Mouse (Mus musculus) forebrain, embryonic 14.5 days (tissue): ENCODE data around the gene Prl4a1. TPM values are rescaled to one million over a fixed set of nuclear protein-coding genes. Genes with fewer than 3 reads are reported as not detected.
A peak's percentile ranks its signal among the peaks of the same experiment; 100 is the strongest.
"Not testable (repeated sequence)": the region's sequence is repeated elsewhere in the genome, so short reads cannot be mapped to it uniquely, and the experiment has no call there.

Experiments
- ATAC-seq: fragments of 200-750 bp; cut with Nextera tagmentation; 2 replicates; pipeline ENCODE4 v1.8.0; 2017; ENCODE audit warnings: mild to moderate bottlenecking, moderate library complexity
- DNase-seq: peaks from one replicate; pipeline ENCODE4 v3.0.0-alpha.2; 2015; ENCODE audit warnings: low spot score
- H3K27ac ChIP-seq: fragments of 300-500 bp; sonication (generic); 2 replicates; pipeline ENCODE4 v1.5.1; 2014; ENCODE audit warnings: low read depth, mild to moderate bottlenecking, control low read depth, low read length, moderate library complexity
- H3K27me3 ChIP-seq: fragments of 300-500 bp; sonication (generic); replicated peaks from 2 replicates; pipeline ENCODE4 v1.6.1; 2014; ENCODE audit warnings: low read length, control low read depth, mixed read lengths; ENCODE audit not compliant: control insufficient read depth, insufficient read depth
- H3K36me3 ChIP-seq: fragments of 300-500 bp; sonication (generic); 2 replicates; pipeline ENCODE4 v1.6.1; 2014; ENCODE audit warnings: low read length, control low read depth; ENCODE audit not compliant: control insufficient read depth, insufficient read depth
- H3K4me1 ChIP-seq: fragments of 300-500 bp; sonication (generic); 2 replicates; pipeline ENCODE4 v1.6.1; 2014; ENCODE audit warnings: antibody characterized with exemption, low read length, control low read depth; ENCODE audit not compliant: control insufficient read depth, insufficient read depth
- H3K4me2 ChIP-seq: fragments of 300-500 bp; sonication (generic); 2 replicates; pipeline ENCODE4 v1.6.1; 2014; ENCODE audit warnings: mild to moderate bottlenecking, control low read depth, low read length
- H3K4me3 ChIP-seq: fragments of 300-500 bp; sonication (generic); 2 replicates; pipeline ENCODE4 v1.5.1; 2014; ENCODE audit warnings: low read depth, low read length, control low read depth
- H3K9ac ChIP-seq: fragments of 300-500 bp; sonication (generic); 2 replicates; pipeline ENCODE4 v1.6.1; 2014; ENCODE audit warnings: mild to moderate bottlenecking, low read length, control low read depth, moderate library complexity
- H3K9me3 ChIP-seq: fragments of 300-500 bp; sonication (generic); replicated peaks from 2 replicates; pipeline ENCODE4 v1.6.1; 2016; ENCODE audit warnings: low read length, control low read depth, mixed read lengths; ENCODE audit not compliant: control insufficient read depth
- WGBS: fragments of 180-500 bp; shearing (Covaris S2); extraction: QIAGEN DNeasy Blood & Tissue Kit; methylation state at CpG from one replicate; pipeline ENCODE4 v1.1.7; 2014; 5-methylcytosine and 5-hydroxymethylcytosine counted together
- polyA plus RNA-seq: library from polyadenylated mRNA; unstranded; fragments of >200 nt; fragmentation: Nextera tagmentation; extraction: Ambion mirVana; gene quantifications from 2 replicates; pipeline ENCODE4 v1.2.1, GENCODE M21; 2014

Prl4a1 gene
- not detected in 2 replicates for polyA plus RNA-seq

GRCm38 (mm10) chr13:28015912-28016311, at the start of gene Prl4a1:
Prl4a1 (plus strand) TSS chr13:28016212.
- H3K9me3 ChIP-seq, result peaks cover 3% of the 10 kb centered on the region; the same call in 1 of the 2 replicates
- H3K4me2 ChIP-seq, result no peak within 1 kb of the TSS
- DNase-seq, result no peak
- H3K36me3 ChIP-seq, result no peaks in the 10 kb centered on the region
- ATAC-seq, result no peak
- no peak within 1 kb of the TSS for H3K27ac ChIP-seq
- 91% methylated on average over 3 of the region's 3 CpGs for WGBS
- H3K4me3 ChIP-seq, result no peak within 1 kb of the TSS
- no peaks in the 10 kb centered on the region for H3K27me3 ChIP-seq
- H3K4me1 ChIP-seq, result no peaks in the 10 kb centered on the region
- H3K9ac ChIP-seq, result no peak within 1 kb of the TSS

- Histone ChIP-seq H3K4me1 (no peaks in the 10 kb centered on the region), H3K9me3 (no peaks in the 10 kb centered on the region), H3K4me2 (no peak overlapping the region), H3K4me3 (no peak overlapping the region), H3K27me3 (no peaks in the 10 kb centered on the region), H3K36me3 (no peaks in the 10 kb centered on the region), H3K9ac (no peak overlapping the region), H3K27ac (no peak overlapping the region)
- WGBS, result 88% methylated on average over 1 of the region's 1 CpGs
- ATAC-seq (no peak), DNase-seq (peak; percentile 19)
Observed at GRCm38 (mm10) chr13:27972931-27973330, 43.1 kb upstream of the Prl4a1 start.

- not testable (repeated sequence) for H3K27me3 ChIP-seq, H3K9me3 ChIP-seq, H3K4me2 ChIP-seq, H3K36me3 ChIP-seq, DNase-seq, H3K4me1 ChIP-seq, H3K27ac ChIP-seq, H3K4me3 ChIP-seq, ATAC-seq, H3K9ac ChIP-seq
- 79% methylated on average over 2 of the region's 2 CpGs for WGBS
Observed at GRCm38 (mm10) chr13:27974281-27974680, 41.7 kb upstream of the Prl4a1 start.

GRCm38 (mm10) chr13:27977646-27978045, 38.4 kb upstream of the Prl4a1 start:
- Histone ChIP-seq H3K4me3 (no peak overlapping the region), H3K27me3 (no peaks in the 10 kb centered on the region), H3K27ac (no peak overlapping the region), H3K4me2 (no peak overlapping the region), H3K36me3 (no peaks in the 10 kb centered on the region), H3K9ac (no peak overlapping the region), H3K4me1 (no peaks in the 10 kb centered on the region), H3K9me3 (no peaks in the 10 kb centered on the region)
- DNase-seq (peak; percentile 52), ATAC-seq (no peak)
- WGBS, result 74% methylated on average over 2 of the region's 2 CpGs

- not testable (repeated sequence) for H3K9ac ChIP-seq, H3K36me3 ChIP-seq, H3K27ac ChIP-seq, H3K27me3 ChIP-seq, H3K4me2 ChIP-seq, H3K4me1 ChIP-seq, DNase-seq, ATAC-seq, H3K4me3 ChIP-seq, H3K9me3 ChIP-seq
- 86% methylated on average over 3 of the region's 3 CpGs for WGBS
Observed at GRCm38 (mm10) chr13:27996557-27996956, 19.5 kb upstream of the Prl4a1 start.

- Histone ChIP-seq H3K36me3 (no peaks in the 10 kb centered on the region), H3K9ac (no peak overlapping the region), H3K27ac (no peak overlapping the region)
Observed at GRCm38 (mm10) chr13:28029330-28029729, 13.3 kb downstream of the Prl4a1 start.

GRCm38 (mm10) chr13:28069315-28069714, 53.3 kb downstream of the Prl4a1 start:
- no peak overlapping the region for H3K4me3 ChIP-seq
- no peak overlapping the region for H3K9ac ChIP-seq
- no peaks in the 10 kb centered on the region for H3K36me3 ChIP-seq
- no peak for ATAC-seq
- no peaks in the 10 kb centered on the region for H3K27me3 ChIP-seq
- no peak overlapping the region for H3K27ac ChIP-seq
- WGBS, result 94% methylated on average over 3 of the region's 3 CpGs
- no peak for DNase-seq
- no peak overlapping the region for H3K4me2 ChIP-seq
- H3K9me3 ChIP-seq, result no peaks in the 10 kb centered on the region
- H3K4me1 ChIP-seq, result no peaks in the 10 kb centered on the region

More at GRCm38 (mm10) chr13:28029330-28029729, 13.3 kb downstream of the Prl4a1 start:
- ATAC-seq (no peak), DNase-seq (no peak)
- no peak overlapping the region for H3K4me2 ChIP-seq
- no peak overlapping the region for H3K4me3 ChIP-seq
- H3K27me3 ChIP-seq, result no peaks in the 10 kb centered on the region
- no peaks in the 10 kb centered on the region for H3K4me1 ChIP-seq
- H3K9me3 ChIP-seq, result no peaks in the 10 kb centered on the region

Other genes with a start within 250 kb of the Prl4a1 start
- gene Prl7c1, start 235.4 kb upstream of the Prl4a1 start, polyA plus RNA-seq, result not detected in 2 replicates
- gene Prl2a1, start 214.6 kb upstream of the Prl4a1 start, polyA plus RNA-seq, result not detected in 2 replicates
- gene Prl2c1, start 166.9 kb upstream of the Prl4a1 start, polyA plus RNA-seq, result not detected in 2 replicates
- not detected in 2 replicates for gene Prl5a1, start 126.3 kb downstream of the Prl4a1 start, polyA plus RNA-seq
- 2.0 and 2.4 TPM in 2 replicates for gene Gm11361, start 241.3 kb downstream of the Prl4a1 start, polyA plus RNA-seq